Mouse (Mus musculus): ENCODE measurements around the gene Dynlrb1. TPM values are rescaled to one million over a fixed set of nuclear protein-coding genes. Genes with fewer than 3 reads are reported as not detected.

Dynlrb1 gene
- 257 TPM for polyA plus RNA-seq (2014; fragmentation: Illumina TruSeq; extraction: RNeasy Lipid Tissue Mini Kit (QIAGEN cat#74804); ENCODE audit: insufficient read depth, low read depth, low replicate concordance)

DNA sequence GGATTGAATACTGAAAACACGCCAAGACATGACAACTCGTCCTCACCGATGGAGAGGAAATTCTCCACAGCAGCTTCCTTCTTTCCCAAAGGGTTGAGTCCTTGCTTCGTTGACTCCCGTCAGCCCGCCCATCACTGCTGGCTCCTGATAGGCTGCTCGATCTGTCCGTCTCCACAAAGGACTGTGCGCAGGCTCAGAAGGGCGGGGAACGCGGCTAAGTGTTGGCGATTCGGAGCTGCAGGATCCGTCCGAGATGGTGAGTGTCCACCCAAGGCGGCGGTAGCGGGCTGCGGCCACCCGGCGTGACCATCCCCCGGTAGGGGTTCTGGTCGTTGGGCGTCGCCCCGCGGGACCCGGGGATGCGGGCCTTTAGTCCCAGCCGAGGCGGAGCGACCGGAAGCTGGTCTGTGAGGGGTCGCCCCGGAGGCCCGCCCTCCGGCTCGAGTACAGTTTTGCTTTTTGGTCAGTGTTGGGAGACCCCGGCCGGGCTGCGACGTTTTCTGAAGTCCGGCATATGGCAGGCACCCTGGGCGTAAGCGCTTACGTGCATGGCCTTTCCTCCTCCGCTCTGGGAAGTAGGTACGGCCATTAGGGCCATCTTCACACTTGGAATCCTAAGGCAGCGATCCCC lies at the start of gene Dynlrb1:
Dynlrb1 (plus strand) TSS at position 172 of the 631 bp plus-strand sequence.

DNA sequence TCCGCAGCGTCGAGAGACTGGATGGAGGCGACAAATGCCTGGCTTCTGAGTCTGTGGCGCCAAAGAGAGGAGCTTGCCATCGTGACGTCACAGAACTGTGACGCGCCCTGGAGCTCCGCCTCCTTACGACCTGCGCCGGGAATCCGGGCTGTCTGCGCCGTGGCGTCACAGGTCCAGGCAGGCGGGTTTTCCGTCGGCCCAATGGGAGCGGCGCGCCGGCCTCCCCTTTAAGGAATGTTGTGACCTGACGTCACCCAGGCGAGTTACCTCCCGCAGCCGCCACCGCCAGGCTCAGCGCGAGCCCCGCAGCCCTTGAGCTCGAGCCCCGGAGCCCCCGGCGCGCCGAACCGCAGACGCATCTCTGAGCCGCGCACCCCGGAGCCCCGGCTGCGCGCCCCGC lies 39.9 kb downstream of the Dynlrb1 start, which contains the start of gene Map1lc3a:
Map1lc3a (plus strand) TSS at position 103 of the 400 bp plus-strand sequence.

Other genes starting within 250 kb of the Dynlrb1 start
- gene Gm14226, start 218.3 kb upstream of the Dynlrb1 start, polyA plus RNA-seq (2014; fragmentation: Illumina TruSeq; extraction: RNeasy Lipid Tissue Mini Kit (QIAGEN cat#74804); ENCODE audit: insufficient read depth, low read depth, low replicate concordance): 0.07 TPM
- 20.8 TPM for gene Ahcy, start 162.0 kb upstream of the Dynlrb1 start, polyA plus RNA-seq (2014; fragmentation: Illumina TruSeq; extraction: RNeasy Lipid Tissue Mini Kit (QIAGEN cat#74804); ENCODE audit: insufficient read depth, low read depth, low replicate concordance)
- 15.8 TPM for gene Itch, start 103.0 kb upstream of the Dynlrb1 start, polyA plus RNA-seq (2014; fragmentation: Illumina TruSeq; extraction: RNeasy Lipid Tissue Mini Kit (QIAGEN cat#74804); ENCODE audit: insufficient read depth, low read depth, low replicate concordance)
- 275 TPM for gene Map1lc3a, start 39.8 kb downstream of the Dynlrb1 start, polyA plus RNA-seq (2014; fragmentation: Illumina TruSeq; extraction: RNeasy Lipid Tissue Mini Kit (QIAGEN cat#74804); ENCODE audit: insufficient read depth, low read depth, low replicate concordance)
- 25.2 TPM for gene Pigu, start 120.9 kb downstream of the Dynlrb1 start, polyA plus RNA-seq (2014; fragmentation: Illumina TruSeq; extraction: RNeasy Lipid Tissue Mini Kit (QIAGEN cat#74804); ENCODE audit: insufficient read depth, low read depth, low replicate concordance)
- 58.4 TPM for gene Trp53inp2, start 144.5 kb downstream of the Dynlrb1 start, polyA plus RNA-seq (2014; fragmentation: Illumina TruSeq; extraction: RNeasy Lipid Tissue Mini Kit (QIAGEN cat#74804); ENCODE audit: insufficient read depth, low read depth, low replicate concordance)
- gene Ncoa6, start 237.4 kb downstream of the Dynlrb1 start, polyA plus RNA-seq (2014; fragmentation: Illumina TruSeq; extraction: RNeasy Lipid Tissue Mini Kit (QIAGEN cat#74804); ENCODE audit: insufficient read depth, low read depth, low replicate concordance): 11.4 TPM